Mouse (Mus musculus) spleen, adult 10 weeks (tissue): ENCODE results near the gene Cox6a2. TPM values are rescaled to one million over a fixed set of nuclear protein-coding genes. Genes with fewer than 3 reads are reported as not detected.

Source experiments
- polyA plus RNA-seq: library from polyadenylated mRNA; stranded (reverse); fragments of 350-450 nt; fragmentation: Illumina TruSeq; extraction: RNeasy Lipid Tissue Mini Kit (QIAGEN cat#74804); gene quantifications from one replicate; pipeline ENCODE4 v1.2.3, GENCODE M21; 2015; ENCODE audit warnings: low replicate concordance; ENCODE audit not compliant: insufficient read depth

Cox6a2 gene
- polyA plus RNA-seq, result 0.69 TPM

GRCm38 (mm10) chr7:128206152-128206551, at the start of gene Cox6a2:
Cox6a2 (minus strand) TSS chr7:128206387.

GRCm38 (mm10) chr7:128246496-128247391, 40.6 kb upstream of the Cox6a2 start, which contains the start of gene Tgfb1i1:
Tgfb1i1 (plus strand) TSS chr7:128246812.

GRCm38 (mm10) chr7:128237927-128238778, 32.0 kb upstream of the Cox6a2 start, which contains the start of gene 9130023H24Rik:
9130023H24Rik (minus strand) TSS chr7:128238031.

DNA sequence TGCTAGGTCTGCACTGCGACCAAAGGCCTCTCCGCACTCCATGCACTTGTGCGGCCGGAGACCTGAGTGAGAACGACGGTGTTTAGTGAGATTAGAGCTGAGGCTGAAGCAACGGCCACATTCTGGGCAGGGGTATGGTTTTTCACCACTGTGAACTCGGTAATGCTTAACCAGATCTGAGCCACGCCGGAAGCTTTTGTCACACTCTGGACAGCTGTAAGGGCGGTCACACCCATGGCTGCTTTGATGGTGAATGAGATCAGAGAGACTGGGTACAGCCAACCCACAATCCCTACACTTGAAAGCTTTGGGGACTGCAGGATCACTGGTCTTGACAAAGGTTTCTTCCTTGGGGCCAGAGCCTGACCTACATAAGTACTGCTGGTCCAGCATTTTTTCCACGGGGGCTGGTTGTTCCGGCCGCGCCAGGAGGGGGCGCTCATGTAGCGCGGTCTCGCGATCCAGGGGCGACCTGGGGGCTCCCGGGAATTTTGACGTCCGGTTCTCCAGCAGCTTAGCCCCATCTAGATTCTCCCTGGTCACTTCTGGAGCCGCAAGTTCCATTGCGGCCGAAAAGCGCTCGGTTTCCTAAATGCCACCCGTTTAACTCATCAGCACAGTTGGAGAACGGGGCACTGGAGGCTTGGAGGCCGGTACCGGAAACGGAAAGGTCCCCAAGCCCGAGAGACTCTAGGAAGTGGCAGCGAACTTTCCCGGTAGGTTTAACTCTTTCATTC, 30.8 kb upstream of the Cox6a2 start, which contains the start of gene Armc5:
Armc5 (plus strand) TSS at position 487 of the 737 bp plus-strand sequence.

Other genes starting within 250 kb of the Cox6a2 start
- gene Fus, start 238.9 kb downstream of the Cox6a2 start, polyA plus RNA-seq, result 960 TPM
- 39.8 TPM for gene Pycard, start 212.5 kb downstream of the Cox6a2 start, polyA plus RNA-seq
- 0.18 TPM for gene Trim72, start 202.4 kb downstream of the Cox6a2 start, polyA plus RNA-seq
- gene Itgam, start 143.7 kb downstream of the Cox6a2 start, polyA plus RNA-seq, result 22.2 TPM
- 2.1 TPM for gene Gm49368, start 143.7 kb downstream of the Cox6a2 start, polyA plus RNA-seq
- gene Itgax, start 76.8 kb downstream of the Cox6a2 start, polyA plus RNA-seq, result 99.5 TPM
- 93.2 TPM for gene Itgad, start 52.0 kb downstream of the Cox6a2 start, polyA plus RNA-seq
- gene Armc5, start 31.0 kb upstream of the Cox6a2 start, polyA plus RNA-seq, result 3.1 TPM
- 5.1 TPM for gene 9130023H24Rik, start 31.6 kb upstream of the Cox6a2 start, polyA plus RNA-seq
- 13.0 TPM for gene Tgfb1i1, start 40.4 kb upstream of the Cox6a2 start, polyA plus RNA-seq
- gene Slc5a2, start 59.3 kb upstream of the Cox6a2 start, polyA plus RNA-seq, result not detected
- 21.1 TPM for gene BC017158, start 91.8 kb upstream of the Cox6a2 start, polyA plus RNA-seq
- gene Rgs10, start 212.4 kb upstream of the Cox6a2 start, polyA plus RNA-seq, result 160 TPM